Mouse (Mus musculus): ENCODE results near the gene Rpf1. TPM values are rescaled to one million over a fixed set of nuclear protein-coding genes. Genes with fewer than 3 reads are reported as not detected.

Rpf1 gene
- 7.7 and 12.7 TPM in 2 replicates for polyA plus RNA-seq (2012; rRNA removed; ENCODE audit: low replicate concordance)

GRCm38 (mm10) chr3:146520798-146521651, at the start of gene Rpf1:
Gene Rpf1 (minus strand): TSS chr3:146521429.

DNA sequence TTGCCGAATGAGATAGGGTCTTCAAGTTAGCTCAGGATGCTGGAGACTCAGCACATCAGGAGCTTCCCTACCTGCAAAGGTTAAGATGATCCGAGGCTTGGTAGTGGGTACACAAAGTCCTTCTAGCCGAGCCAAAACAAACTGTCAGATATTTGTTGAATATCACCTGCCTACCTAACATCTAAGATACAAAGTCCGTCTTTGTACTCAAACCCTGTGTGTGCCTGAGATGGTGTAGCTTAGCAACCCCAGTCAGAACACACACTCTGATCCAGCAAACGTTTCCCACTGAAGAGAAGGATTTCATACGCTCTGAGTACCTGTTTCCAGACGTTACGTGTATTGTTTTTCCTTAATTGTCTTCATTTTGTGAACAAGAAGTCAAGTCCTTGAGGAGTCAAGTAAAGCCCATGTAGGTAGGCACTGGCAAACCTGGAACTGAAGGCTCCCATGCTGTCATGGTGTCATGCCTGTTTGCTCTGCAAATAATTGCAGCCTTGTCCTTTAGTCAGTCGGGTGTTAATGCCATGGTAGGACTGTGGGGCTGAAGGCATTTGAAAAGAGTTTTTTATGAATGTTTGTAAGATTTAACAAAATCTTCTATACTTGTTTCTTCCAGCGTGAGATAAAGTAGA, 49.0 kb upstream of the Rpf1 start, which contains the start of gene Uox:
Gene Uox (plus strand): TSS at position 279 of the 635 bp plus-strand sequence.

DNA sequence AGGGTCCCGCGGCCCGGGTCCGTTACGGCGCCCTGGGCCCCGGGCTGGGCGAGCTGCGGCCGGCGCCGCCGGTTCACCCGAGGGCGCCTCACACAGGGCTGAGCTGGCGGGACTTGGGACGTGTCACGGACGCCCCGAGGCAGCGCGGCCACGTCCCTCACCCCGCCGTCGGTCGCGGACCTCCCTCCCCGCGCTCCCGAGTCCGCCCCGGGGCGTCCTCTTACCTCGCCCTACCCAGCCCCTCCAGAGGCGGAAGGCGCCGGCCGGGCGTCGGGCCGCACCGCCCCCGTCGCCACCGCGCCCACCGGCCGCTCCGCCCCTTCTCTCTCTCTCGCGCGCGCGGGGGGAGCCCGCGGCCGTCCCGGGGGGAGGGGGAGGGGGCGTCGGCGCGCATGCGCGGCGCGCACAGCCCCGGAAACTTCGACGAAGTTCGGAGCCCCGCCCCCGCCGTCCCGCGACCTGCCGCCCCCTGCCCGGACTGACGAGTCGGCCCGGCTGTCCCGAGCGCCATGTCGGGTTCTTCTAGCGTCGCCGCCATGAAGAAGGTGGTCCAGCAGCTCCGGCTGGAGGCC, 21.7 kb downstream of the Rpf1 start, which contains the start of the genes Spata1 and Gng5:
Gene Spata1 (minus strand): TSS at position 323 of the 572 bp plus-strand sequence.
Gene Gng5 (plus strand): TSS at position 377 of the 572 bp plus-strand sequence.

Other genes with a start within 250 kb of the Rpf1 start
- 1.6 and 6.6 TPM in 2 replicates for gene Ssx2ip, start 116.8 kb downstream of the Rpf1 start, polyA plus RNA-seq (2012; rRNA removed; ENCODE audit: low replicate concordance)
- gene Ctbs, start 71.6 kb downstream of the Rpf1 start, polyA plus RNA-seq (2012; rRNA removed; ENCODE audit: low replicate concordance) = 5.3 and 6.7 TPM in 2 replicates
- 1.1 and 1.7 TPM in 2 replicates for gene Spata1, start 21.7 kb downstream of the Rpf1 start, polyA plus RNA-seq (2012; rRNA removed; ENCODE audit: low replicate concordance)
- 413 and 461 TPM in 2 replicates for gene Gng5, start 21.6 kb downstream of the Rpf1 start, polyA plus RNA-seq (2012; rRNA removed; ENCODE audit: low replicate concordance)
- gene Uox, start 49.0 kb upstream of the Rpf1 start, polyA plus RNA-seq (2012; rRNA removed; ENCODE audit: low replicate concordance) = 0.77 TPM in 1 of 2 replicates, not detected in the other
- gene Dnase2b, start 94.2 kb upstream of the Rpf1 start, polyA plus RNA-seq (2012; rRNA removed; ENCODE audit: low replicate concordance) = not detected in 2 replicates
- gene 4930503B20Rik, start 129.9 kb upstream of the Rpf1 start, polyA plus RNA-seq (2012; rRNA removed; ENCODE audit: low replicate concordance) = not detected in 2 replicates
- 0.17 and 0.40 TPM in 2 replicates for gene Samd13, start 164.2 kb upstream of the Rpf1 start, polyA plus RNA-seq (2012; rRNA removed; ENCODE audit: low replicate concordance)